Mouse (Mus musculus): ENCODE data around the gene Aqr. TPM values are rescaled to one million over a fixed set of nuclear protein-coding genes. Genes with fewer than 3 reads are reported as not detected.

Aqr gene
- polyA plus RNA-seq, 1 experiment from 2014 or later = 66.4 TPM

DNA sequence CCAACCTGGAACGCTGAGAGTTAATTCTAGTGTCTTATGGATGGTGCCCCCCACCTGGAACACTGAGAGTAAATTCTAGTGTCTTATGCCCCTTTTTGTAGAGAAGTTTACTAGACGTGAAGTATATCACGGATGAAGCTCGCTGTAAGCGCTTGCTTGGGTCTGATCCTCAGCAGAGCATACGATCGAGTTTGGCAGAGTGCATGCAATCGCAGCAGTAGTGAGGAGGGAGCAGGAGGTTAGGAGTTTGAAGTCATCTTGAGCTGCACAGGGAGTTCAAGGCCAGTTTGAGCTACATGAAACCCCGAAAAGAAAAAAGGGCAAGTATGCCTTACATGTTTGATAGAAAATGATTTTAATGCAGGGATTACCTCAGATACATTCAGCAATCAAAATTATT lies 86.0 kb downstream of the Aqr start:
- DNase-seq (ENCODE audit: low spot score) = no peak
- no peak overlapping the region for H3K27ac ChIP-seq (replicated peaks; ENCODE audit: low read depth, low read length)
- 93% methylated on average over 9 of the region's 9 CpGs for WGBS
- H3K4me3 ChIP-seq (ENCODE audit: low read depth, low read length) = no peak overlapping the region
- ATAC-seq (ENCODE audit: insufficient number of reproducible peaks, low FRiP score, low TSS enrichment, low read depth) = no peak
- H3K4me2 ChIP-seq (ENCODE audit: low read depth, severe bottlenecking) = no peak overlapping the region
- H3K9ac ChIP-seq (ENCODE audit: low read length) = no peak overlapping the region
- no peaks in the 10 kb centered on the region for H3K9me3 ChIP-seq (ENCODE audit: control insufficient read depth, low read length)
- H3K36me3 ChIP-seq (ENCODE audit: control insufficient read depth, insufficient read depth, low read length) = peaks cover 4% of the 10 kb centered on the region
- H3K4me1 ChIP-seq (ENCODE audit: control insufficient read depth, insufficient read depth, low read length) = no peaks in the 10 kb centered on the region
- no peaks in the 10 kb centered on the region for H3K27me3 ChIP-seq (ENCODE audit: control insufficient read depth, insufficient read depth, low read length)

DNA sequence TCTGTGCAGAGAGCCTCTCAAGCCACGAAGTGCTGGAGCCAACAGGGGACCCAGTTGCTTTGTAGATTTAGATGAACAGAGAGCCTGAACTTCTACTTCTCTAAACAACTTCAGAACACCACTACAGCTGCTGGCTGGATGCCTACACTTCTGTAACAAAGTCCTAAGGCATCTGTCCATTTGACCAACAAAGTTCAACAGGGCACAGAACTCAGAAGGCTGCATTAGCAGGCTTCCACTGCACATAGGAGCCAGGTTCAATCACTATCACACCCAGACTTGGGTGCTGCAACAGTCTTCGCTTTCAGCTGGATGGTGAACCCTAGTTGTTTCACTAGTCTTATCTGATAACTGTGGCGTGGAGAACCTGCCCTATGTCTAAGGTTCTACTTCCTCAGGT lies 87.0 kb downstream of the Aqr start:
- no peak overlapping the region for H3K27ac ChIP-seq (replicated peaks; ENCODE audit: low read depth, low read length)
- WGBS = 96% methylated on average over 3 of the region's 3 CpGs
- no peak overlapping the region for H3K9ac ChIP-seq (ENCODE audit: low read length)
- DNase-seq (ENCODE audit: low spot score) = no peak
- H3K36me3 ChIP-seq (ENCODE audit: control insufficient read depth, insufficient read depth, low read length) = peaks cover 4% of the 10 kb centered on the region
- H3K9me3 ChIP-seq (ENCODE audit: control insufficient read depth, low read length) = no peaks in the 10 kb centered on the region
- ATAC-seq (ENCODE audit: insufficient number of reproducible peaks, low FRiP score, low TSS enrichment, low read depth) = no peak
- no peak overlapping the region for H3K4me2 ChIP-seq (ENCODE audit: low read depth, severe bottlenecking)
- H3K4me3 ChIP-seq (ENCODE audit: low read depth, low read length) = no peak overlapping the region
- no peaks in the 10 kb centered on the region for H3K27me3 ChIP-seq (ENCODE audit: control insufficient read depth, insufficient read depth, low read length)
- H3K4me1 ChIP-seq (ENCODE audit: control insufficient read depth, insufficient read depth, low read length) = no peaks in the 10 kb centered on the region

DNA sequence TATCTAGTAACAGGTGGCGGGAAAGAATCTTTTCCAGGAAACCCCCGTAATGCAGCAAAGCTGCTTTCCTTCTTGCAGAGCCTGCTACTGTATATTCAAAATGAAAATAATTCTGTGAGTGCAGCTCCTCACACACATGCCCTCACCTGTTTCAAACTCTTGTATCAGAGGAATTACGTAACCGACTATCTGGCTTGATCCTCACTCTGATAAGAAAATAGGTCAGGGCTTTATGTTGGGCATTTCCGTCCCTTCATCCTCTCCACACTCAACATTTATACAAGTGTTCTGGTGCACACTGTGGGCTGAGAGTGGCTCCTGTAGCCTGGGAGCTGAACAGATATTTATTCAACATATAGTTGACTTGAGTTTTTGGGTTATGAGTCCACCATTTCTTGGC lies 87.7 kb downstream of the Aqr start:
- Histone ChIP-seq H3K27ac (replicated peaks; ENCODE audit: low read depth, low read length) (no peak overlapping the region), H3K27me3 (ENCODE audit: control insufficient read depth, insufficient read depth, low read length) (no peaks in the 10 kb centered on the region), H3K9me3 (ENCODE audit: control insufficient read depth, low read length) (no peaks in the 10 kb centered on the region), H3K36me3 (ENCODE audit: control insufficient read depth, insufficient read depth, low read length) (peaks cover 4% of the 10 kb centered on the region), H3K4me1 (ENCODE audit: control insufficient read depth, insufficient read depth, low read length) (no peaks in the 10 kb centered on the region), H3K4me2 (ENCODE audit: low read depth, severe bottlenecking) (no peak overlapping the region), H3K9ac (ENCODE audit: low read length) (no peak overlapping the region), H3K4me3 (ENCODE audit: low read depth, low read length) (no peak overlapping the region)
- no peak for DNase-seq (ENCODE audit: low spot score)
- WGBS = 94% methylated on average over 5 of the region's 5 CpGs
- ATAC-seq (ENCODE audit: insufficient number of reproducible peaks, low FRiP score, low TSS enrichment, low read depth) = no peak

DNA sequence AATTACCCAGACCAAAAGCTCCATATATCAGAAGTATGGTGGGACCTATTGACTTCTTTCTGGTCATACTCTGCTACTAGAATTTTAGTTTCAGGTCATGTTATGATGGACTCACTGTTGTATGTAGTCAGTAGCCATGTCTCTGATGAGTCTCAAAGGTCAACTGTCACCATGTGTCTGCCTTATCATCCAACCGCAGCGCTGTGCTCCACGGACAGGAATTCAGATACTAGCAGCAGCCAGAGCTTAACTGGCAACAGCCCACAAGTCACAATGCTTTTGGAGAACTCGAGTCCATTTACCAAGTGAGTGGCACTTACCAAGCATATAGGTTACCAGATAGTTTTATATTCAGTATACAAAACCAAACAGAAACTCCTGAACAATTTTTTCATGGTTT lies 89.2 kb downstream of the Aqr start:
- no peaks in the 10 kb centered on the region for H3K4me1 ChIP-seq (ENCODE audit: control insufficient read depth, insufficient read depth, low read length)
- no peak overlapping the region for H3K27ac ChIP-seq (replicated peaks; ENCODE audit: low read depth, low read length)
- H3K36me3 ChIP-seq (ENCODE audit: control insufficient read depth, insufficient read depth, low read length) = peaks cover 4% of the 10 kb centered on the region
- H3K4me2 ChIP-seq (ENCODE audit: low read depth, severe bottlenecking) = no peak overlapping the region
- DNase-seq (ENCODE audit: low spot score) (no peak), ATAC-seq (ENCODE audit: insufficient number of reproducible peaks, low FRiP score, low TSS enrichment, low read depth) (no peak)
- H3K9ac ChIP-seq (ENCODE audit: low read length) = no peak overlapping the region
- 93% methylated on average over 4 of the region's 4 CpGs for WGBS
- H3K27me3 ChIP-seq (ENCODE audit: control insufficient read depth, insufficient read depth, low read length) = no peaks in the 10 kb centered on the region
- H3K9me3 ChIP-seq (ENCODE audit: control insufficient read depth, low read length) = no peaks in the 10 kb centered on the region
- H3K4me3 ChIP-seq (ENCODE audit: low read depth, low read length) = no peak overlapping the region

DNA sequence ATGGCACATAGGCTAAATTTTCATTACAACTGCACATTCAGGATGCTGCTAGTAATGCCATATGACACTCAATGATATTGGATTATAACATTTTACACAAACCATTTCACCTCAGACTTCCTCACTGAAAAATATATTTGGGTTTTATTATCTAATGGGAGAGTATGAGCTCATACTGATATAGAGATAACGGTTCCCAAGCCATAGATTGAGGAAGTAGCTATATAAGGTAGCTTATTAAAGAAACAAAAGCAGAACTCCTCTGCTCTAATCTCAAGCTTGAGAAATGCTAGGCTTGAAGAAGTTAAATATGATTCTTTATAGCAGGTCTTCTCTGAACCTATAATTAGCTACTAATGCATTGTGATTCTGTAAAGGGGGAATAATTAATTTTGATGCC lies 90.3 kb downstream of the Aqr start:
- no peak for ATAC-seq (ENCODE audit: insufficient number of reproducible peaks, low FRiP score, low TSS enrichment, low read depth)
- no peak overlapping the region for H3K9ac ChIP-seq (ENCODE audit: low read length)
- DNase-seq (ENCODE audit: low spot score) = no peak
- H3K4me3 ChIP-seq (ENCODE audit: low read depth, low read length) = no peak overlapping the region
- H3K36me3 ChIP-seq (ENCODE audit: control insufficient read depth, insufficient read depth, low read length) = peaks cover 2% of the 10 kb centered on the region; the same call in 1 of the 2 replicates
- 93% methylated on average over 1 of the region's 1 CpGs for WGBS
- H3K9me3 ChIP-seq (ENCODE audit: control insufficient read depth, low read length) = no peaks in the 10 kb centered on the region
- no peak overlapping the region for H3K4me2 ChIP-seq (ENCODE audit: low read depth, severe bottlenecking)
- no peak overlapping the region for H3K27ac ChIP-seq (replicated peaks; ENCODE audit: low read depth, low read length)
- no peaks in the 10 kb centered on the region for H3K4me1 ChIP-seq (ENCODE audit: control insufficient read depth, insufficient read depth, low read length)
- H3K27me3 ChIP-seq (ENCODE audit: control insufficient read depth, insufficient read depth, low read length) = no peaks in the 10 kb centered on the region

DNA sequence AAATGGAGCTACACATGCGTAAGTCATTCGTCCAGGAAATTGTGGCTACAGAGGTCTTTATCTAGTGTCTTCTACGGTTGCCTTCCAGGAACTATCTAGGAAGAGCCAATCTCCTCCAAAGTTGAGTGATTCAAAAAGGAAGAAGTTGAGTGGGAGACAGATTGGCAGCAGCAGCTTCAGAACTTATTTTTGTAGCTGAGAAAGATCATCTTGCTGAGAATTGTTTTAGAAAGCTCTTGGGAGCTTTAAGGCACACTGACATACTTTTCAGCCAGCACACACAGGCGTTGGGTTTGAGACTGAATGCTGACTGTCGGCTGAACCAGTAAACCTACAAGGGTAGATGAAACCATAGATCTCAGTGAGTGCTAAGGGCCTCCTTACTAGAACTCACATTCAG lies 91.5 kb downstream of the Aqr start:
- Histone ChIP-seq H3K36me3 (ENCODE audit: control insufficient read depth, insufficient read depth, low read length) (no peaks in the 10 kb centered on the region), H3K4me1 (ENCODE audit: control insufficient read depth, insufficient read depth, low read length) (no peaks in the 10 kb centered on the region), H3K4me2 (ENCODE audit: low read depth, severe bottlenecking) (no peak overlapping the region), H3K27me3 (ENCODE audit: control insufficient read depth, insufficient read depth, low read length) (no peaks in the 10 kb centered on the region), H3K9ac (ENCODE audit: low read length) (no peak overlapping the region), H3K9me3 (ENCODE audit: control insufficient read depth, low read length) (no peaks in the 10 kb centered on the region), H3K4me3 (ENCODE audit: low read depth, low read length) (no peak overlapping the region), H3K27ac (replicated peaks; ENCODE audit: low read depth, low read length) (no peak overlapping the region)
- ATAC-seq (ENCODE audit: insufficient number of reproducible peaks, low FRiP score, low TSS enrichment, low read depth) (no peak), DNase-seq (ENCODE audit: low spot score) (no peak)
- 92% methylated on average over 5 of the region's 5 CpGs for WGBS

DNA sequence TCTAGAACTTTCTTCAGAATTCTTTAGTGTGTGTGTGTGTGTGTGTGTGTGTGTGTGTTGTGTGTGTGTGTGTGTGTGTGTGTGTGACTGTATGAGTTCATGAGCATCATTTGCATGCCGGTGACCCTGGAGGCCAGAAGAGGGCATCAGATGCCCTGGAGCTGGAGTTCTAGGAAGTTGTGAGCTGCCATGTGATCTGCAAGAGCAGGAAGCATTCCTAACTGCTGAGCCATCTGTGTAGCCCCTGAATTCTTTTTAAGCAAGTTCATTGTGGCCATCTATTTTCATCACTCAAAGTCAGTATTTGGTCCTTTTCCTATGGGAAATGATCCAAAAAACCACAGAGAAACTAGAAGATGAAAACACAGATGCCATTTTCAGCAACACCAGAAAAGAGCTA lies 92.1 kb downstream of the Aqr start:
- no peak for DNase-seq (ENCODE audit: low spot score)
- Histone ChIP-seq H3K9me3 (ENCODE audit: control insufficient read depth, low read length) (no peaks in the 10 kb centered on the region), H3K4me1 (ENCODE audit: control insufficient read depth, insufficient read depth, low read length) (no peaks in the 10 kb centered on the region), H3K4me2 (ENCODE audit: low read depth, severe bottlenecking) (no peak overlapping the region), H3K27me3 (ENCODE audit: control insufficient read depth, insufficient read depth, low read length) (no peaks in the 10 kb centered on the region), H3K9ac (ENCODE audit: low read length) (no peak overlapping the region), H3K36me3 (ENCODE audit: control insufficient read depth, insufficient read depth, low read length) (no peaks in the 10 kb centered on the region), H3K4me3 (ENCODE audit: low read depth, low read length) (no peak overlapping the region), H3K27ac (replicated peaks; ENCODE audit: low read depth, low read length) (no peak overlapping the region)
- ATAC-seq (ENCODE audit: insufficient number of reproducible peaks, low FRiP score, low TSS enrichment, low read depth) = no peak
- WGBS = 96% methylated on average over 1 of the region's 1 CpGs

DNA sequence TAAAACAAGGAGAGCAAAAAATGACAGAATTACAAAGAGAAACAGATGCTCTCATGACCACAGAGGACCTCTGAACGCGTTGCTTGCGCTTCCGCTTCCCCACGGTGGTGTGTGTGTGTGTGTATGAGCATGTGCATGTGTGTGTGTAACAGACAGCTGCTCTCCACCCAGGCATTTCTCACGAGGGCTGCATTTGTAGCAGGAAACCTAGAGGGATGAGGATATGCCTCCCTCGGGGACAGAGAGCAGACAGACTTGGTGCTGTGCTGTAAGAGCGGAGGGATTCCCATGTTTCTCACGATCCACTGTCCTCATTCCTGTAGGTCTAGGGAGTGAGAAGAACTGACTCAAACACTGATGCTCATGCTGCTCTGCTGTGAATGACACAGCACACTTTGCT lies 93.2 kb downstream of the Aqr start:
- Histone ChIP-seq H3K9ac (ENCODE audit: low read length) (no peak overlapping the region), H3K27me3 (ENCODE audit: control insufficient read depth, insufficient read depth, low read length) (no peaks in the 10 kb centered on the region), H3K4me2 (ENCODE audit: low read depth, severe bottlenecking) (no peak overlapping the region), H3K9me3 (ENCODE audit: control insufficient read depth, low read length) (no peaks in the 10 kb centered on the region), H3K27ac (replicated peaks; ENCODE audit: low read depth, low read length) (no peak overlapping the region), H3K36me3 (ENCODE audit: control insufficient read depth, insufficient read depth, low read length) (no peaks in the 10 kb centered on the region), H3K4me1 (ENCODE audit: control insufficient read depth, insufficient read depth, low read length) (no peaks in the 10 kb centered on the region), H3K4me3 (ENCODE audit: low read depth, low read length) (no peak overlapping the region)
- DNase-seq (ENCODE audit: low spot score) (no peak), ATAC-seq (ENCODE audit: insufficient number of reproducible peaks, low FRiP score, low TSS enrichment, low read depth) (no peak)
- 87% methylated on average over 9 of the region's 9 CpGs for WGBS

DNA sequence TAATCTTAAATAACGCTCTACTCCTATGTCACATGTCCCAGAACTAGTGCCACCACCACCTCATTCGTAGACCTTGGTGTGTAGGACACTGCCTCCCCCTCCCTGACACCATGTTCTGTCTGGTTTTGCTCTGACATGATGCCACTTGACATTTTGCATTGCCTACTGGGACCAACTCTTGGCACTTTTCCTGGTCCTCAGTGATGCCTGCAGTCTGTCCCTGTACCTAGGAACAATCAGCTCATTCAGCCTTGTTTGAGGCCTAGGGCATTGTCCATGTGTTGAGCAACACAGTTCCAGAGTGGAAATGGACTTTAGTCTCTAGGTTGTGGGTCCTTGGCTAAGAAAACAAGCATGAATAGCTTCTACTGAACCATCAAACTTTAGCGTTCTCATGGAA lies 97.0 kb downstream of the Aqr start:
- Histone ChIP-seq H3K4me1 (ENCODE audit: control insufficient read depth, insufficient read depth, low read length) (no peaks in the 10 kb centered on the region), H3K27me3 (ENCODE audit: control insufficient read depth, insufficient read depth, low read length) (no peaks in the 10 kb centered on the region), H3K27ac (replicated peaks; ENCODE audit: low read depth, low read length) (no peak overlapping the region), H3K9ac (ENCODE audit: low read length) (no peak overlapping the region), H3K4me3 (ENCODE audit: low read depth, low read length) (no peak overlapping the region), H3K4me2 (ENCODE audit: low read depth, severe bottlenecking) (no peak overlapping the region), H3K36me3 (ENCODE audit: control insufficient read depth, insufficient read depth, low read length) (no peaks in the 10 kb centered on the region), H3K9me3 (ENCODE audit: control insufficient read depth, low read length) (no peaks in the 10 kb centered on the region)
- no peak for ATAC-seq (ENCODE audit: insufficient number of reproducible peaks, low FRiP score, low TSS enrichment, low read depth)
- WGBS = 89% methylated on average over 3 of the region's 3 CpGs
- DNase-seq (ENCODE audit: low spot score) = no peak
